Mouse (Mus musculus) forebrain, postnatal 0 days (tissue): Measurements from ENCODE around the gene Eml1. TPM values are rescaled to one million over a fixed set of nuclear protein-coding genes. Genes with fewer than 3 reads are reported as not detected.
"Not testable (repeated sequence)": the region's sequence is repeated elsewhere in the genome, so short reads cannot be mapped to it uniquely, and the experiment has no call there.

Source experiments
- ATAC-seq: fragments of 200-750 bp; cut with Nextera tagmentation; 2 replicates; pipeline ENCODE4 v1.8.0; 2017; ENCODE audit warnings: mild to moderate bottlenecking, moderate library complexity
- DNase-seq: peaks from one replicate; pipeline ENCODE4 v3.0.0-alpha.2; 2015
- H3K27ac ChIP-seq: fragments of 300-500 bp; sonication (generic); 2 replicates; pipeline ENCODE4 v1.5.1; 2014; ENCODE audit warnings: low read depth, mild to moderate bottlenecking, antibody characterized with exemption, low read length, moderate library complexity, mixed read lengths
- H3K27me3 ChIP-seq: fragments of 300-500 bp; sonication (generic); 2 replicates; pipeline ENCODE4 v1.6.1; 2014; ENCODE audit warnings: mild to moderate bottlenecking, low read length, mixed read lengths; ENCODE audit not compliant: insufficient read depth
- H3K36me3 ChIP-seq: fragments of 300-500 bp; sonication (generic); 2 replicates; pipeline ENCODE4 v1.6.1; 2014; ENCODE audit warnings: mild to moderate bottlenecking, moderate library complexity; ENCODE audit not compliant: insufficient read depth
- H3K4me1 ChIP-seq: fragments of 300-500 bp; sonication (generic); 2 replicates; pipeline ENCODE4 v1.6.1; 2014; ENCODE audit warnings: antibody characterized with exemption; ENCODE audit not compliant: insufficient read depth
- H3K4me2 ChIP-seq: fragments of 300-500 bp; sonication (generic); 2 replicates; pipeline ENCODE4 v1.6.1; 2014; ENCODE audit warnings: low read depth, mild to moderate bottlenecking, moderate library complexity
- H3K4me3 ChIP-seq: fragments of 300-500 bp; sonication (generic); 2 replicates; pipeline ENCODE4 v1.5.1; 2014; ENCODE audit warnings: low read depth, low read length, mixed read lengths
- H3K9ac ChIP-seq: fragments of 300-500 bp; sonication (generic); 2 replicates; pipeline ENCODE4 v1.6.1; 2014; ENCODE audit warnings: mild to moderate bottlenecking
- H3K9me3 ChIP-seq: fragments of 300-500 bp; sonication (generic); 2 replicates; pipeline ENCODE4 v1.6.1; 2016; ENCODE audit warnings: low read length
- CTCF ChIP-seq: sonication (generic); IDR thresholded peaks from 2 replicates; pipeline ENCODE4 v1.5.1; 2016; ENCODE audit warnings: antibody characterized with exemption, control low read depth, low read depth
- WGBS: fragments of 180-500 bp; shearing (Covaris S2); extraction: QIAGEN DNeasy Blood & Tissue Kit; methylation state at CpG from one replicate; pipeline ENCODE4 v1.1.7; 2014; 5-methylcytosine and 5-hydroxymethylcytosine counted together
- polyA plus RNA-seq: library from polyadenylated mRNA; unstranded; fragments of >200 nt; fragmentation: Nextera tagmentation; extraction: Ambion mirVana; gene quantifications from 2 replicates; pipeline ENCODE4 v1.2.1, GENCODE M21; 2015
- total RNA-seq: library from RNA; depleted of rRNA; stranded (reverse); fragments of >200 nt; gene quantifications from 2 replicates; pipeline ENCODE4 v1.2.3, GENCODE M21; 2014

Gene Eml1
- total and polyA plus RNA-seq, 2 experiments from 2014 or later: 43.5 to 69.1 TPM

- Histone ChIP-seq H3K9me3 (no peaks in the 10 kb centered on the region), H3K4me2 (no peak overlapping the region), H3K4me1 (no peaks in the 10 kb centered on the region), H3K27me3 (no peaks in the 10 kb centered on the region), H3K36me3 (no peaks in the 10 kb centered on the region), H3K27ac (no peak overlapping the region), H3K9ac (no peak overlapping the region), H3K4me3 (no peak overlapping the region)
- TF ChIP-seq CTCF: no peak
- 80% methylated on average over 2 of the region's 2 CpGs for WGBS
- ATAC-seq (no peak), DNase-seq (no peak)
Observed at GRCm38 (mm10) chr12:108505846-108506245, 135.1 kb downstream of the Eml1 start.

- H3K27me3 ChIP-seq, H3K9ac ChIP-seq, H3K27ac ChIP-seq, H3K4me3 ChIP-seq, H3K4me2 ChIP-seq, H3K9me3 ChIP-seq, H3K36me3 ChIP-seq, H3K4me1 ChIP-seq, ATAC-seq, DNase-seq: not testable (repeated sequence)
- WGBS: 81% methylated on average over 3 of the region's 3 CpGs
Observed at GRCm38 (mm10) chr12:108507046-108507445, 136.3 kb downstream of the Eml1 start.

GRCm38 (mm10) chr12:108510571-108510970, 139.8 kb downstream of the Eml1 start:
- H3K4me1 ChIP-seq: no peaks in the 10 kb centered on the region
- H3K27me3 ChIP-seq: no peaks in the 10 kb centered on the region
- H3K36me3 ChIP-seq: peaks cover 27% of the 10 kb centered on the region
- no peaks in the 10 kb centered on the region for H3K9me3 ChIP-seq
- no peak for ATAC-seq
- no peak for TF ChIP-seq CTCF
- no peak overlapping the region for H3K27ac ChIP-seq
- no peak overlapping the region for H3K9ac ChIP-seq
- DNase-seq: no peak
- H3K4me2 ChIP-seq: no peak overlapping the region
- no peak overlapping the region for H3K4me3 ChIP-seq
- 72% methylated on average over 7 of the region's 7 CpGs for WGBS

GRCm38 (mm10) chr12:108511009-108511408, 140.3 kb downstream of the Eml1 start:
- no peak overlapping the region for H3K4me2 ChIP-seq
- H3K27ac ChIP-seq: no peak overlapping the region
- H3K9ac ChIP-seq: no peak overlapping the region
- WGBS: 3% methylated on average over 3 of the region's 3 CpGs
- DNase-seq: peak; percentile 87
- H3K9me3 ChIP-seq: no peaks in the 10 kb centered on the region
- H3K4me1 ChIP-seq: no peaks in the 10 kb centered on the region
- TF ChIP-seq CTCF: peak; percentile 75
- H3K4me3 ChIP-seq: no peak overlapping the region
- peak; percentile 47; the same call in 1 of the 2 replicates for ATAC-seq
- no peaks in the 10 kb centered on the region for H3K27me3 ChIP-seq
- H3K36me3 ChIP-seq: peaks cover 31% of the 10 kb centered on the region

- H3K4me3 ChIP-seq: no peak overlapping the region
- no peak overlapping the region for H3K4me2 ChIP-seq
- no peaks in the 10 kb centered on the region for H3K4me1 ChIP-seq
- no peak overlapping the region for H3K27ac ChIP-seq
- H3K9ac ChIP-seq: no peak overlapping the region
- no peak for DNase-seq
- no peaks in the 10 kb centered on the region for H3K9me3 ChIP-seq
- no peak for ATAC-seq
- no peak for TF ChIP-seq CTCF
- no peaks in the 10 kb centered on the region for H3K27me3 ChIP-seq
- peaks cover 47% of the 10 kb centered on the region for H3K36me3 ChIP-seq
- 94% methylated on average over 12 of the region's 12 CpGs for WGBS
Observed at GRCm38 (mm10) chr12:108515464-108515863, 144.7 kb downstream of the Eml1 start.

- no peaks in the 10 kb centered on the region for H3K4me1 ChIP-seq
- no peaks in the 10 kb centered on the region for H3K27me3 ChIP-seq
- H3K9me3 ChIP-seq: no peaks in the 10 kb centered on the region
- no peak for TF ChIP-seq CTCF
- 70% methylated on average over 8 of the region's 8 CpGs for WGBS
- DNase-seq (no peak), ATAC-seq (no peak)
- H3K36me3 ChIP-seq: peaks cover 53% of the 10 kb centered on the region
- H3K4me2 ChIP-seq: no peak overlapping the region
- H3K4me3 ChIP-seq: no peak overlapping the region
- H3K27ac ChIP-seq: no peak overlapping the region
- H3K9ac ChIP-seq: no peak overlapping the region
Observed at GRCm38 (mm10) chr12:108519374-108519773, 148.6 kb downstream of the Eml1 start.

- DNase-seq (peak; percentile 82), ATAC-seq (peak; percentile 83)
- 41% methylated on average over 8 of the region's 8 CpGs for WGBS
- Histone ChIP-seq H3K9ac (no peak overlapping the region), H3K36me3 (peaks cover 38% of the 10 kb centered on the region), H3K4me3 (no peak overlapping the region), H3K27ac (no peak overlapping the region), H3K4me1 (no peaks in the 10 kb centered on the region), H3K4me2 (no peak overlapping the region), H3K27me3 (no peaks in the 10 kb centered on the region), H3K9me3 (no peaks in the 10 kb centered on the region)
- peak; percentile 82 for TF ChIP-seq CTCF
Observed at GRCm38 (mm10) chr12:108529214-108529613, 158.5 kb downstream of the Eml1 start.

GRCm38 (mm10) chr12:108534484-108534883, 163.7 kb downstream of the Eml1 start:
- H3K27ac ChIP-seq: no peak overlapping the region
- ATAC-seq (no peak), DNase-seq (no peak)
- no peak overlapping the region for H3K4me2 ChIP-seq
- H3K9ac ChIP-seq: no peak overlapping the region
- WGBS: 91% methylated on average over 11 of the region's 11 CpGs
- H3K4me1 ChIP-seq: no peaks in the 10 kb centered on the region
- no peak overlapping the region for H3K4me3 ChIP-seq
- no peaks in the 10 kb centered on the region for H3K9me3 ChIP-seq
- no peak for TF ChIP-seq CTCF
- H3K36me3 ChIP-seq: peaks cover 67% of the 10 kb centered on the region
- no peaks in the 10 kb centered on the region for H3K27me3 ChIP-seq
